Mouse (Mus musculus): ENCODE measurements around the gene Zik1.

Gene Zik1

DNA sequence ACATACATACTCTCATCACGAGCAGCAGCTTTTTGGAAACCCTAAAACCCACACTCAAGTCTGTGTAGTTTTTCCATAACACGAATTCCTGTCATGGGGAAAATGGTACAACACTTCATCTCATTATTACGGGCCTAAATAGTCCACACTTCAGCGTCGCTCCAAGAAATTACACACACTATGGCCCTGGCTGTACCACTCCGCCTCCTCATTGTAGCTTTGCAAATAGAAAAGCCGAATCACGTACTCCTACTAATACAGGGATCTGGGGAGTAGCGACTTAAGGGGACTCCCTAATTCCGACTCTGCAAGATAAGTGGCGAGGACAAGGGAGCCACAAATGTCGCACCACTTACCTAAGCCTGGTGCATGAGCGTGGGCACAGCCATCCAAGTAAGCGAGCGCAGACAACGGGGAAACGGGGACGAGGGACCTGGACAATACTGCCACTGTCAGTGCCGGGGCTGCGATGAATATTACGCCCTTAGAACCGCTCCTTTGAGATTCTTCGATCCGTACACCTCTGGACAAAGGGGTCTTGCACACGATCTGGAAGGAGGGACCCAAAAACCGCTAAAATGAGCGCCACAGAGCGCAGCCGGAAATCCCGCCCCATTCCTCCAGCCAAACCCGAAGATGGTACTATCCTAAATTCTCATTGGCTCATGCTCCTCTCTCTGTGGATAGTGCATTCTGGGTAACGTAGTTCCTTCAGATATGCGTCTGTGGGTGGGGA is at the start of gene Zik1:
Zik1 (minus strand) TSS at position 609 of the 736 bp plus-strand sequence.
- in situ Hi-C loops (cut with MboI, MseI), result no loop called here

DNA sequence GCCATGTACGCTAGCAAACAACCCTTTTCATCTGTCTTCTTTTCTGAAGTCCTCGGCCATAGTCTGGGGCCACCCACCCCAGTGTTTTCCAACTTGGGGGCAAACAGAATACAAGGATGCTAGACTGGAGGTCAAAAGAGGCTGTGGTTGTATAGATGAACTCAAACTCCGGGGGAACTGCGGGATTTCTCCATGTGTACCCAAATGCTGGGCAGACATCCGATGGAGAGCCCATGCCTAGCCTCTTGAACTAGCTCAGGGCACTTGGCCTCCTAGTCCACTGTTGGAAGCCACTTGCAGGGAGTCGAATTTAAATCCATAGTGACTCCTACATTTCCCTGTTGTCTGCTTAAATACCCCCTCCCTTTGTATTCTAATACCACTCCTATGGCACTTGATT is 384 bp upstream of the Zik1 start:
- in situ Hi-C loops (cut with MboI, MseI), result no loop called here

DNA sequence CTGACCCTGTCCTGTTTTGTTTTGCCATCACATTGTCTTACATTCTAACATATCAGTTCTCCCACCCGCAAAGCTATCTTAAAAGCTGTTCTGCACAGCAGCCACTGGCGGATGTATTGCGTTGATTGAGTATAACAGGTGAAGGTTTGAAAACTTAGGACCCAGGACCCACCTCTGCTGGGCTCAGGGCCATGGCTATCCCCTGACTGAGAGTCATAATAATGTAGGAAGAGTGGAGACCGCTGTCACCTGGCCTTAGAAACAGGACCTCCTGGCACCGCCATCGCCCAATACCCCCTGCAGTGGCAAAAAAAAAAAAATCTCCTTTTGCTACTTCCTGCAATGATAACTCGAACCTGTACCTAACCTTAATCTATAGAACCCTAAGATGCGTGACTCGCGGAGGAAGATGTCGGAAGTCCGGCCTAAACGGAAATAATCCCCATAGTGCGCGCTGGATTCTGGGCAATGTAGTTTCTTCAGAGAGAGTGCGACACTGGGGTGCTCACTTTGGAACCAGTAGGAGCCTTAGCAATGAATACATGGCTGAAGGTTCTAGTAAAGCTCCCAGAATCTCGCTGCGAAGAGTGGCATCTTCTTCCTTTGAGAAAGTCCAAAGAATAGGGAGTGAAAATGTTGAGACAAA is 14.5 kb downstream of the Zik1 start:
- in situ Hi-C loops (cut with MboI, MseI), result no loop called here

DNA sequence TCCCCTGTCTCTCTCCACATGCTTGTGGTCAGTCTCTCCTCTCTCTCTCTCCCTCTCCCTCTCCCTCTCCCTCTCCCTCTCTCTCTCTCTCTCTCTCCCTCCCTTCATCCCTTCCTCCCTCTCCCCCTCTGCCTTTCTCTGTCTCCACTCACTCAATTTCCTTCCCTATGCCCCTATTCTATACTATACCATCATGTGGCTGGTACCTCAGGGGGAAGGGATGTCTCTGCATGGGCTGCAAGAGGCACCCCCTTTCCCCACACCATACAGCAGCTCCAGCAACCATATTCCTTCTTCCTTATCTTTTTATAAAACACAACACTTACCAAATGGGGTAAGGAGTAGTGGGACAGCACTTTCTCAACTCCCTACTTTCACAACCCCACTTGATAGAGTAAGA is 15.4 kb downstream of the Zik1 start:
- in situ Hi-C loops (cut with MboI, MseI), result no loop called here

DNA sequence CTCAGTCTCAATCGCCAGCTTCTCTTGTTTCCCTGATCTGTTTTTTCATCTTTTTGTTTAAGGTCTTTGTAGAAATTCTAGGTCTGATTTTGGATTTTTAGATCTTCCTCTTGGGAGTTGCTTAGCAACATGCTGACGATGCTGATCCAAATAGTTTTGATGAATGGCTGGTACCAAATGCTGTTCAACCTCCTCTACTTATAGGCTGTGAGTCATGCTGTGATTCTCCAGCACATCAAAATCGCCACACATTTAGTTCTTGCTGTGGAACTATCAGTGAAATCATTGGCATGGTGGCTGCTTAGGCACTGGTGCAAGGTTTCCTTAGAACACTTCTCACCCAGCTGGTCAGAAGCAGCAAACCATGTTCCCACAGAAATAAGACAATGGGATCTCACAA is 37.0 kb downstream of the Zik1 start:
- in situ Hi-C loops (cut with MboI, MseI), result no loop called here

DNA sequence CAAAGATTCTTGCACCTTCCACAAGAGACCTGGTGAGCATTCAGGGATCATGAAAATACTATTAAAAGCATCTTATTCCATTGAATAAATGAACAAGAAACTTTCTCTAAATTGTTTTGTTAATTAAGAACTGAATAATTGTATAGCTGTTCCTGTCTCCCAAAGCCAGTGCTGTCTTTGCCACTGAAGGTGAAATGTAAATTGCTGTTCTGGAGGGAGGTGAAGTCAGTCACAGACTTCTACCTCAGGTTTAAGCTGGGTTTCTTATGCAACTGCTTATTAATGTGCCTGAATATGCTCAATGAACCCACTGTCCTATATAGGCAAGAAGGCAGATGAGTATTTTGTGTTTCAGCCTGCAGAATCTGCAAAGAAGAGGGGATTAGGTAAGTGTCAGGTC is 52.2 kb downstream of the Zik1 start, which contains the start of gene Vmn1r67:
Vmn1r67 (plus strand) TSS at position 301 of the 400 bp plus-strand sequence.
- in situ Hi-C loops (cut with MboI, MseI), result no loop called here
